In genomic region chr11:78328512-78329056, GRCm38 (mm10) we compare ENCODE assay signal across 7 mouse cellular contexts. TPM values are rescaled to one million over a fixed set of nuclear protein-coding genes. Genes with fewer than 3 reads are reported as not detected.
DNase-seq lines count a peak whose midpoint lies in the region; ATAC-seq and TF ChIP-seq lines count a peak whose summit lies in the region.

No protein-coding gene starts in this region.

- peak; percentile 57 for ATAC-seq in lung, postnatal 0 days
- ATAC-seq in erythroid progenitor cell, adult 5-6 weeks (replicated peaks; ENCODE audit: low FRiP score, poor library complexity, severe bottlenecking) = peak; percentile 58
- ATAC-seq in limb, embryonic 11.5 days (ENCODE audit: insufficient number of reproducible peaks, low FRiP score, low TSS enrichment, low read depth) = peak; percentile 31; the same call in 1 of the 2 replicates

- H3K9me3 ChIP-seq in lung, postnatal 0 days (ENCODE audit: low read length) = no peaks in the 10 kb centered on the region
- H3K9me3 ChIP-seq in limb, embryonic 11.5 days (ENCODE audit: control insufficient read depth, low read length) = no peaks in the 10 kb centered on the region

- TF ChIP-seq CTCF in lung, postnatal 0 days (IDR thresholded peaks at IDR 0.05) = no peak
- no peak for TF ChIP-seq CTCF in small intestine, adult 2 months (IDR thresholded peaks at IDR 0.05; ENCODE audit: extremely low read depth, insufficient read length, insufficient replicate concordance, low read depth, low read length)

- no peak for TF ChIP-seq POLR2A in small intestine, adult 2 months (IDR thresholded peaks at IDR 0.05; ENCODE audit: low read depth, low read length)

- no peaks in the 10 kb centered on the region for H3K36me3 ChIP-seq in lung, postnatal 0 days (ENCODE audit: insufficient read depth, low read length)
- peaks cover 4% of the 10 kb centered on the region; the same call in 1 of the 2 replicates for H3K36me3 ChIP-seq in limb, embryonic 11.5 days (ENCODE audit: control insufficient read depth, insufficient read depth, low read length)
- H3K36me3 ChIP-seq in small intestine, adult 2 months (ENCODE audit: control insufficient read depth, insufficient read depth, low read length) = peaks cover 4% of the 10 kb centered on the region

- DNase-seq in lung, postnatal 0 days (ENCODE audit: low spot score) = no peak
- no peak for DNase-seq in lung, postnatal 4 days
- DNase-seq in limb, embryonic 11.5 days (ENCODE audit: low spot score) = no peak
- DNase-seq in gastrocnemius, adult 18-20 months (ENCODE audit: low spot score) = no peak
- no peak for DNase-seq in adrenal gland, postnatal 25 days

- H3K27me3 ChIP-seq in lung, postnatal 0 days (replicated peaks; ENCODE audit: insufficient read depth, low read length) = no peaks in the 10 kb centered on the region
- no peaks in the 10 kb centered on the region for H3K27me3 ChIP-seq in limb, embryonic 11.5 days (ENCODE audit: control insufficient read depth, insufficient read depth, low read length)
- H3K27me3 ChIP-seq in small intestine, adult 2 months (ENCODE audit: control insufficient read depth, insufficient read depth, low read length) = no peaks in the 10 kb centered on the region

- H3K27ac ChIP-seq in lung, postnatal 0 days (ENCODE audit: low read length) = no peak overlapping the region
- H3K27ac ChIP-seq in limb, embryonic 11.5 days (replicated peaks; ENCODE audit: low read depth, low read length) = no peak overlapping the region
- no peak overlapping the region for H3K27ac ChIP-seq in small intestine, adult 2 months (ENCODE audit: insufficient read depth, low read depth, low read length)

- peak overlapping the region; percentile 96 for H3K4me2 ChIP-seq in lung, postnatal 0 days (replicated peaks; ENCODE audit: low read depth, low read length)
- peak overlapping the region; percentile 95 for H3K4me2 ChIP-seq in limb, embryonic 11.5 days (ENCODE audit: low read depth, severe bottlenecking)

- no peak for TF ChIP-seq EP300 in lung, postnatal 0 days (IDR thresholded peaks at IDR 0.05)

- under 1% methylated on average over 41 of the region's 41 CpGs for WGBS in lung, postnatal 0 days
- WGBS in limb, embryonic 11.5 days = 1% methylated on average over 41 of the region's 41 CpGs
- WGBS in small intestine, adult 2 months = 1% methylated on average over 41 of the region's 41 CpGs

- peak overlapping the region; percentile 93 for H3K4me3 ChIP-seq in lung, postnatal 0 days (ENCODE audit: low read depth, low read length)
- peak overlapping the region; percentile 94 for H3K4me3 ChIP-seq in limb, embryonic 11.5 days (ENCODE audit: low read depth, low read length)
- H3K4me3 ChIP-seq in small intestine, adult 2 months (ENCODE audit: low read depth, low read length) = peak overlapping the region; percentile 84

- H3K9ac ChIP-seq in lung, postnatal 0 days (replicated peaks; ENCODE audit: low read depth) = peak overlapping the region; percentile 81
- H3K9ac ChIP-seq in limb, embryonic 11.5 days (ENCODE audit: low read length) = peak overlapping the region; percentile 81

- peaks cover 6% of the 10 kb centered on the region; the same call in 1 of the 2 replicates for H3K4me1 ChIP-seq in lung, postnatal 0 days (ENCODE audit: insufficient read depth, low read depth, low read length)
- no peaks in the 10 kb centered on the region for H3K4me1 ChIP-seq in limb, embryonic 11.5 days (ENCODE audit: control insufficient read depth, insufficient read depth, low read length)
- peaks cover under 1% of the 10 kb centered on the region; the same call in 1 of the 2 replicates for H3K4me1 ChIP-seq in small intestine, adult 2 months (ENCODE audit: control insufficient read depth, insufficient read depth, insufficient read length, low read length)

RNA-seq across cellular contexts. Expression of gene Pigs, which starts 0.4 kb away (rescaled TPM):
- 47.2 and 49.2 TPM in 2 replicates for polyA plus RNA-seq in lung, postnatal 0 days (2015; fragmentation: Nextera tagmentation; extraction: Ambion mirVana)
- total RNA-seq in erythroid progenitor cell, adult 5-6 weeks (2015; ENCODE audit: low replicate concordance) = 7.2 and 14.3 TPM in 2 replicates
- 3.6 and 3.9 TPM in 2 replicates for total RNA-seq in erythroid progenitor cell, adult 5-6 weeks (2017; ENCODE audit: low replicate concordance)
- 69.2 and 70.2 TPM in 2 replicates for polyA plus RNA-seq in limb, embryonic 11.5 days (2014; fragmentation: Nextera tagmentation; extraction: Ambion mirVana)
- polyA plus RNA-seq in small intestine, adult 2 months (2012; rRNA removed) = 47.6 and 70.8 TPM in 2 replicates
- 10 to 100 TPM; 18.2 to 19.2 TPM for total RNA-seq in gastrocnemius, adult 18-20 months (2021)
- total RNA-seq in adrenal gland, postnatal 25 days (2021) = 57.0 and 63.2 TPM in 2 replicates

RNA-seq across cellular contexts. Expression of gene Aldoc, which starts 5.8 kb away (rescaled TPM):
- 12.2 and 12.7 TPM in 2 replicates for polyA plus RNA-seq in lung, postnatal 0 days (2015; fragmentation: Nextera tagmentation; extraction: Ambion mirVana)
- 1.3 and 16.2 TPM in 2 replicates for total RNA-seq in erythroid progenitor cell, adult 5-6 weeks (2015; ENCODE audit: low replicate concordance)
- 2.4 and 3.0 TPM in 2 replicates for total RNA-seq in erythroid progenitor cell, adult 5-6 weeks (2017; ENCODE audit: low replicate concordance)
- polyA plus RNA-seq in limb, embryonic 11.5 days (2014; fragmentation: Nextera tagmentation; extraction: Ambion mirVana) = 3.6 and 8.5 TPM in 2 replicates
- 8.8 and 11.7 TPM in 2 replicates for polyA plus RNA-seq in small intestine, adult 2 months (2012; rRNA removed)
- total RNA-seq in gastrocnemius, adult 18-20 months (2021) = 1 to 10 TPM; 2.1 to 2.6 TPM
- 20.9 and 23.2 TPM in 2 replicates for total RNA-seq in adrenal gland, postnatal 25 days (2021)

RNA-seq across cellular contexts. Expression of gene Unc119, which starts 14.7 kb away (rescaled TPM):
- polyA plus RNA-seq in lung, postnatal 0 days (2015; fragmentation: Nextera tagmentation; extraction: Ambion mirVana) = 35.6 and 37.5 TPM in 2 replicates
- 17.2 and 20.9 TPM in 2 replicates for total RNA-seq in erythroid progenitor cell, adult 5-6 weeks (2015; ENCODE audit: low replicate concordance)
- 7.9 and 8.3 TPM in 2 replicates for total RNA-seq in erythroid progenitor cell, adult 5-6 weeks (2017; ENCODE audit: low replicate concordance)
- polyA plus RNA-seq in limb, embryonic 11.5 days (2014; fragmentation: Nextera tagmentation; extraction: Ambion mirVana) = 84.2 and 86.9 TPM in 2 replicates
- polyA plus RNA-seq in small intestine, adult 2 months (2012; rRNA removed) = 12.7 and 13.3 TPM in 2 replicates
- 1 to 10 TPM; 8.3 TPM for total RNA-seq in gastrocnemius, adult 18-20 months (2021)
- total RNA-seq in adrenal gland, postnatal 25 days (2021) = 27.3 and 45.5 TPM in 2 replicates

RNA-seq across cellular contexts. Expression of gene Spag5, which starts 27.3 kb away (rescaled TPM):
- 1.4 and 2.5 TPM in 2 replicates for polyA plus RNA-seq in lung, postnatal 0 days (2015; fragmentation: Nextera tagmentation; extraction: Ambion mirVana)
- 234 and 259 TPM in 2 replicates for total RNA-seq in erythroid progenitor cell, adult 5-6 weeks (2015; ENCODE audit: low replicate concordance)
- total RNA-seq in erythroid progenitor cell, adult 5-6 weeks (2017; ENCODE audit: low replicate concordance) = 464 and 490 TPM in 2 replicates
- polyA plus RNA-seq in limb, embryonic 11.5 days (2014; fragmentation: Nextera tagmentation; extraction: Ambion mirVana) = 65.6 and 72.4 TPM in 2 replicates
- polyA plus RNA-seq in small intestine, adult 2 months (2012; rRNA removed) = 5.1 and 7.5 TPM in 2 replicates
- total RNA-seq in gastrocnemius, adult 18-20 months (2021) = 1 to 10 TPM; 2.3 to 2.5 TPM
- 9.5 and 10.7 TPM in 2 replicates for total RNA-seq in adrenal gland, postnatal 25 days (2021)

RNA-seq across cellular contexts. Expression of gene BC030499, which starts 37.9 kb away (rescaled TPM):
- polyA plus RNA-seq in lung, postnatal 0 days (2015; fragmentation: Nextera tagmentation; extraction: Ambion mirVana) = 0.33 TPM in 1 of 2 replicates, not detected in the other
- not detected in 2 replicates for total RNA-seq in erythroid progenitor cell, adult 5-6 weeks (2015; ENCODE audit: low replicate concordance)
- total RNA-seq in erythroid progenitor cell, adult 5-6 weeks (2017; ENCODE audit: low replicate concordance) = not detected in 2 replicates
- polyA plus RNA-seq in limb, embryonic 11.5 days (2014; fragmentation: Nextera tagmentation; extraction: Ambion mirVana) = 0.09 and 0.16 TPM in 2 replicates
- 0.14 and 0.18 TPM in 2 replicates for polyA plus RNA-seq in small intestine, adult 2 months (2012; rRNA removed)
- total RNA-seq in gastrocnemius, adult 18-20 months (2021) = under 1 TPM; 0.38 to 0.46 TPM
- 1.3 and 1.7 TPM in 2 replicates for total RNA-seq in adrenal gland, postnatal 25 days (2021)
